Mouse (Mus musculus): ENCODE results near the gene Trim63. TPM values are rescaled to one million over a fixed set of nuclear protein-coding genes. Genes with fewer than 3 reads are reported as not detected.

Gene Trim63
- polyA plus RNA-seq, 1 experiment = 0.10 TPM

DNA sequence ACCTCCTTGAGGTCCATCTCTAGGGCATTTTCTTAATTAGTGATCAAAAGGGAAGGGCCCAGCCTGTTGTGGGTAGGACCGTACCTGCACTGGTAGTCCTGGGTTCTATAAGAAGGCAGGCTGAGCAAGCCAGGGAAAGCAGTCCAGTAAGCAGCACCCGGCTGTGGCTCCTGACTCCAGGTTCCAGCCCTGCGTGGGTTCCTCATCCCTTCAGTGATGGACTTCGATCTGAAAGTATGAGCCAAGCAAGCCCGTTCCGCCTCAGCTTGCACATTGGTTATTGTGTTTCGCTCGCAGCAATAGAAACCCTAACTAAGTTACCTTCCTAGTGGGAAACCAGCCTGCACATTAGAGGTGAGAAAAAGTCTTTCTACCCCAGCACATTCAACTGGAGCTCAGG lies 17.6 kb upstream of the Trim63 start:
- WGBS = 72% methylated on average over 8 of the region's 8 CpGs
- no peak for DNase-seq (ENCODE audit: low read depth, low spot score)

DNA sequence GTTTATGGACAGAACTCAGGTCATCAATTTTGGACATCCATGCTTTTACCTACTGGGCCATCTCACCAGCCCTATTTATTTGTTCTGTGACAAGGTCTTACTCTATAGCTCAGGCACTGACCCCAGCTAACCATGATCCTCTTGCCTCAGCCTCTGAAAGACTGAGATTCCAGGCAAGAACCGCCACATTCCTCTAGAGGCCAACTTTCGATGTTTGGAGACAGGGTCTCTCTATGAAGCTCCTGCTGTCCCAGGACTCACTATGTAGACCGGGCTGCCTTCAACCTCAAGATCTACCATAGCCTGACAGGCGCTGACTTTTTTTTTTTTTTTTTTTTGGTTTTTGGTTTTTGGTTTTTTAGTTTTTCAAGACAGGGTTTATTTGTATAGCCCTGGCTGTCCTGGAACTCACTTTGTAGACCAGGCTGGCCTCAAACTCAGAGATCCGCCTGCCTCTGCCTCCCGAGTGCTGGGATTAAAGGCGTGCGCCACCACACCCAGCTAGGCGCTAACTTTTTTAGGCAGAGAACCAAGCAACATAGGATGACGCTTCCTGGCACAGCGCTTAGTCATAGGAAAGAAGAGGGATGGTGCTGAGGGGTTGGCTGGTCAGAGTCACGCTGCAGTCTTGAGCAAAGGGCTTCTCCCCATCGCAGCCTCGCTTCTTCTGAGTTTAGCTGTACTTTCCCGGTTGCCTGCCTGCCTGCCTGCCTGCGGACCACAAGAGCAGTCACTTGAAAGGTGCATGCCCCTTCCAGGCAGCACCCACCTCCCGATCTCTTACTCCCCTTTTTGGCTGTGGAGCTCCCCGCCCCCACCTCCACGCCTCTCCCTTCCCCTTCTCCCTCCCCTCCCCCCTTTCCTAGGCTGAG lies 16.1 kb upstream of the Trim63 start:
- no peak for DNase-seq (ENCODE audit: low read depth, low spot score)
- WGBS = 81% methylated on average over 19 of the region's 19 CpGs

DNA sequence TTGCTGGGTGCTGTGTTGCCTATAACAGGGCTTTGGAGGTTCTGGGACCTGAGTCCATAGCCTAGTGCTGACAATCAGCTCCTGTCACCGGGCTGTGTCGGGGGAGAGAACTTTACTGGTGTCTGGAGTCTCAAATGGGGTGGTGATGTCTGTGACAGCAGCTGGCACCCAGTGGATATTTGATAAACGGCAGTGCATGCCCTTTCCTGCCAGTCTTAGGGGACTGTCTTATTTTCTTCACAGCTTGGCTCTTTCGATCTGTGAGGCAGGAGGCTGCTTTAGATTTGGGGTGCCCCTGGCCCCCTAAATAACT lies 15.5 kb upstream of the Trim63 start:
- WGBS = 63% methylated on average over 4 of the region's 4 CpGs
- DNase-seq (ENCODE audit: low read depth, low spot score) = no peak

DNA sequence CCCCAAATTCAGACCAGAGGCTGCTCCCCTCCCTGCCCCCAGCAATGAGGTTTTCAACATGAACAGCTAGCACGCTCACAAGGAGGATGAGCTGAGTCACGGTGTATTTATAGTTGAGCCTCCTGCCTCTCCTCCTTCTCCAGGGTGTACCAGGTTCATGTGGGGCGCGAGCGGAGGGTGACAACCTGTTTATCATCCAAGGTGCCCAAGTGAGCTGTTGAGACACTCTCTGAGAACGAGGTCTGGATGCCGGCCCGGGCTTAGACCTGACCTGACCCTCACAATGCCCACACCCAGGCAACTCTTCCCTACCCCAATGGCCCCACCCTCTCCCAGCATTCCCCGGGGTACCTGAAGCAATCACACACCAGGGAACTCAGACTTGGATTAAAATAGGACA lies 14.6 kb upstream of the Trim63 start:
- DNase-seq (ENCODE audit: low read depth, low spot score) = no peak
- WGBS = 40% methylated on average over 9 of the region's 9 CpGs

DNA sequence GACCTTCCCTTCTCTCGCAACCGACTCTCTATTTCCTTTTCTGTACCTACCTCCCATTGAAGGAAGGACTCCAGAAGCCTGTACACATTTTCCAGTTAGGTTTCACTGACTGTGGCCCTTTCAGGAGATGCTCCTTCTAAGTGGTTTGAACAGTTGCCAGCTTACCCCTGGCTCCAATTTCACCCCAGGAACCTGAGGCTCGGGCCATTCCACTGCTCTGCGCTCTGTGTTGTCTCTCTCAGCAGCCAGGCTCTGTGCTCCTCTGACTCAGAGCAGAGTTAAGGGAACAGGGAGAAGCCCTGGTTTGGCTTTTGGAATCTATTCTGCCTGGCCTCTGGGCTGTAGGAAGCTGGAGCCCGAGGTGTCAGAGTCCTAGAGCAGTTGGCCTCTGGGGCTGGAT lies 12.8 kb upstream of the Trim63 start:
- WGBS = 87% methylated on average over 5 of the region's 5 CpGs
- DNase-seq (ENCODE audit: low read depth, low spot score) = no peak

DNA sequence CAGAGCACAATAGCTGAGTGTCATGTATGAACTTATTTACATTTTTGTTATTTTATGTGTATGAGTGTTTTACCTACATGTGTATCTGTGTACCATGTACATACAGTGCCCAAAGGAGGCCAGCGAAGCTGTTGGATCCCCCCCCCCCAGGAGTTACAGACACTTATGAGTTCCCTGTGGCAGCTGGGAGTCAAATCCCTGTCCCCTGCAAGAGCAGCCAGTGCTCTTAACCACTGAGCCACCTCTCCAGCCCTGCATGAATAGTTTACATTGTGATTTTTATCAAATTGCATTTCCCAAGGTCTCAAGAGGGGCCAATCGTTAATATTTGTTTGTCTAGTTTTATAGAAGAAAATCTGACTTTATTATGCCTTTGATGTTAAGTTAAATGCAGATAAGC lies 8.0 kb upstream of the Trim63 start:
- 12% methylated on average over 2 of the region's 2 CpGs for WGBS
- no peak for DNase-seq (ENCODE audit: low read depth, low spot score)

DNA sequence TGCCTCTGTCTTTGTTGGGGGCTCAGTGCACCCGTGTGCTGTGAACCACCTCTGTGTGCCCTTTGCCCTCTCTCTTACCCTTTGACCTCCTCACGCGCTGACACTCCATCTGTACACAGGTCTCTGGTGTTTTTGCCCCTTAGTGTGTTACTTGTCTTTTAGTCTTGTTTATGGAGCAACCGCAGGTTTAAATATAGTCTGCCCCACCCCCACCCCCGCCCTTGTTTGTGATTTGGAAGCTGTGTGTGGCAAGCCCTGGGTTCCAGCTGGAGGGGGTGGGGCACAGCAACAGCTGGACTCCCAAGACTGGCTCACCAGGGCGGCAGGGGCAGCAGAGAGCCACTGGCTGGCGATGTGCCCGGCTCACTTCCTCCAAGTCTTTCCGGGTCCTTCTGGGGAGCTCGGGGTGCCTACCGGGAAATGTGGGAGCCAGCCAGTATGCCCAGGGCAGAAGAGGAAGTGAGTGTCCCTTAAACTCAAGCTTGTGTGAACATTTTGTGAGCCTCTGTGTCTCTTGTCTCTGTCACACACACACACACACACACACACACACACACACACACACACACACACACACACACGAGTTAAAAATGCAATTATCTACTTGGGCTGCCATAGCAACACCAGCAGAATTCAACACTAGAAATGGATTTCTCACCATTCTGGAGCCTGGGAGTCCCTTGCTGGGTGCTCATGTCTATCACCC lies 7.4 kb upstream of the Trim63 start:
- WGBS = 2% methylated on average over 12 of the region's 12 CpGs
- peak; percentile 60 for DNase-seq (ENCODE audit: low read depth, low spot score)

DNA sequence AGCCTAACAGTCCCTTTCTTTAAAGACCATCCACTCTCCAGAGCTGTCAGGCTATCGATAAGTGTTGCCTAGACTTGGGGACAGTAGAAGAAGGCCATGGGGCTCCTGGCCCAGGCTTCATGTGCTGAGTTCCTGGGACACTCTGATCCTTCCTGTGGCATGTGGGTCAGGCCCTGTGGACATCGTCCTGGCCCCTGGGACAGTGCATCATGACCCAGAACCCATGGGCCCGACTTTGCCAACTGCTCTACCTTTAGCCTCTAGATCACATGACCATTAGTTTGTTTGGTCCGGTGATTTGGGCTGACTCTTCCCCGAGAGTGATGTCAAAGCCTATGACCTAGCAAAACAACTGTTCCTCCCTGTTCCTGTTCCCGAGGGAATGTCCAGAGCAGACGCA lies 4.8 kb upstream of the Trim63 start:
- DNase-seq (ENCODE audit: low read depth, low spot score) = no peak
- 86% methylated on average over 7 of the region's 7 CpGs for WGBS

DNA sequence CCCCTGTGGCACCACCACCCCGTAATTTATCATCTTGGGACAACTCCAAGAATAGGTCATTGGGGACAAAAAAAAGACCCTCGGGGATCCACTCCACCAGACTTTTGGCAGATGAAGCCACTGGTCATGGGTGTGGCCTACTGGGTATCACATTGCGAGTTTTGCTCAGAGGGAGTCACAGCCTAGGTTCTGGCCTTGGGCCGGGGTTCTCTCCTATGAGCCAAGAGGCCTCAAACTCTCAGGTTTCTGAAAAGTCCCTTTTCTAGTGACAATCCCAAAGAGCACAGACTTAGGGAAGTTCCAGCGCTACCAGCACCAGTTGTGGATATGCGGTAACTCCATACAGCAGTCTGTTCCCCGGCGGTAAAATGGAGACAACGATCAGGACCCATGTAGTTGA lies 4.3 kb upstream of the Trim63 start:
- no peak for DNase-seq (ENCODE audit: low read depth, low spot score)

DNA sequence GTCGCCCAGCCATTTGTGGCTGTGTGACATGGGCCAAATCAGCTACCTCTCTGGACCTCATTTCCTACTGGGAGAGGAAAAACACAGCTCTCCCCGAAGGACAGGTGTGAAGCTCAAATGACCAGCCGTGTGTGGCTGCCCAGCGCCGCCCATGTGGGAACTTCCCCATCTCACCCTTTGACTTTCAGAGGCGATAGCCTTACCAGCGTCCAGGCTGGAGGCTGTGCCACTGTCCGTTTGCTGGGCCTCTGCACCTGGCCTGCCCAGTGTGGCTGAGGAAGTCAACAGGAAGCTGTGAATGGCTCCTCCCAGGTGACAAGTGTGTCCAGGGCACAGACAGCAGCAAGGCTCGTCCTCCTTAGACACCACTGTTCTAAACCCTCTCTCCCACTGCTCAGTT lies 3.1 kb upstream of the Trim63 start:
- WGBS = 71% methylated on average over 9 of the region's 9 CpGs

More for the DNA sequence above, 4.3 kb upstream of the Trim63 start:
- 87% methylated on average over 9 of the region's 9 CpGs for WGBS

DNA sequence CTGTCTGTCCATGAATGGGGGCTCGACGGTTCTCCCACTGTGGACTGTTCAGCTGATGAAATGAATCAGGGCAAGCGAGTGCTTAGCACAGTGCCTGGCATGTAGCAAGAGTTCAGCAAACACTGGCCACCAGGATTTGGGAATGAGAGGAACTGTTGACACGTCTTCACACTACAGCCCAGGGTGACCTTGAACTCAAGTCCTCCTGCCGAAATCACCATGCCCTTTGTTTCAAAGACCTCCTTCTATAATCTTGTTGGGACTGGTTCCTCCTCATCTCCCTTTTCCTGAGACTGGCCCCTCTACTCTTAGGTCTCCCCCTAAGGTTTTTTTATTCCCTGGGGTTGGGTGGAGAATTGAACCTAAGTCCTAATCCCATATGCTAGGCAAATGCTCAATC lies 2.6 kb upstream of the Trim63 start:
- DNase-seq (ENCODE audit: low read depth, low spot score) = no peak
- WGBS = 91% methylated on average over 5 of the region's 5 CpGs

More for the DNA sequence above, 3.1 kb upstream of the Trim63 start:
- no peak for DNase-seq (ENCODE audit: low read depth, low spot score)

DNA sequence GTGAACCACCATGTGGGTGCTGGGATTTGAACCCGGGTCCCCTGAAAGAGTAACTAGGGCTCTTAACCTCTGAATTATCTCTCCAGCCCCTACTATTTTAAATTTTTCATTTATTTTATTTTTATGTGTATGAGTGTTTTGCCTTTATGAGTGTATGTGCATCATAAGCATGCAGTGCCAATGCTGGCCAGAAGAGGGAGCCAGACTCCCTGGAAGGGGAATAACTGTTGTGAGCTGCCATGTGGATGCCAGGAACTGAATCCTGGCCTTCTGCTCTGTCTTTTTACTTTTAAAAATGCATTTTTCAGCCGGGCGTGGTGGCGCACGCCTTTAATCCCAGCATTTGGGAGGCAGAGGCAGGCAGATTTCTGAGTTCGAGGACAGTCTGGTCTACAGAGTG lies 2.0 kb upstream of the Trim63 start:
- 94% methylated on average over 6 of the region's 6 CpGs for WGBS
- no peak for DNase-seq (ENCODE audit: low read depth, low spot score)

DNA sequence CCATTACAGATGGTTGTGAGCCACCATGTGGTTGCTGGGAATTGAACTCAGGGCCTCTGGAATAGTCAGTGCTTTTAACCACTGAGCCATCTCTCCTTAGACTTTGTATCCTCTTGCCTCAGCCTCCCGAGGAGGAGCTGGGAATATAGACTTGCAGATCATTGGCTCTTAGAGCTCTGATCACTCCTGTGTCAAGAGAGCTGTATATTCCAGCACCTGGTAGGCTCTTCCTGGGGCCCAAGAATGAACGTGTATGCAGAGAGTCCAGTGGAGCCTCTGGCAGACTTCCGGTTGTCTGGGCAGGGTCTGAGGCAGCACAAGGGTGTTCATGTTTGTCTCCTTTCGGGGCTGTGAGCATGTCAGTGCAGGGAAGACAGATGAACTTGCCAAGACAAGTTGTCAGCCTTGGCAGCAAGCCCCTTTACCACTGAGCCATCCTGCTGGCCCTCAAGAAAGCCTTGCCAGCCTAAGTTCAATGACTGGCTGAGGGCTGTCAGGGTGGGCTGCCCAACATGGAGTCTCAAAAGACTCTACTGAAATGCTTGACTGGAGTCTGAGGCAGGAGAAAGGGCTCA lies 752 bp upstream of the Trim63 start:
- 83% methylated on average over 4 of the region's 4 CpGs for WGBS
- DNase-seq (ENCODE audit: low read depth, low spot score) = no peak

DNA sequence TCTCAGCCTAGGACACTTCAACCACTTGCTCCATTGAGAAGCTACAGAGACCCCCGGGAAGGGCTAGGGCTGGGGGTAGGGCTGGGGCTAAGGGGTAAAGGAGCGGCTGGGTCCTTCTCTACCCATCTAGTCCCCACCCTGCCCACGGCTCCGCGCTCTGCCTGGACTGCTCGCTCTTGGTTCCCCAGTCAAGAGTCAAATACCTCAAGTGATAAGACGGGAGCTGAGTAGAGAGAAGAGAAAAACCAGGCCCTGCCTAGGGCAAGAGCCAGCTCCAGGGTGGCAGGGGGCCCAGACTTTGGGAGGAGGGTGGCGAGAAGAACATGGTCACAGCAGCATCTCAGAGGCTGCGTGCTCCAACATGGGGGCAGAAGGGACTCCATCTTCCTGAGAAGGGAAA lies 550 bp downstream of the Trim63 start:
- WGBS = 81% methylated on average over 9 of the region's 9 CpGs
- DNase-seq (ENCODE audit: low read depth, low spot score) = no peak

DNA sequence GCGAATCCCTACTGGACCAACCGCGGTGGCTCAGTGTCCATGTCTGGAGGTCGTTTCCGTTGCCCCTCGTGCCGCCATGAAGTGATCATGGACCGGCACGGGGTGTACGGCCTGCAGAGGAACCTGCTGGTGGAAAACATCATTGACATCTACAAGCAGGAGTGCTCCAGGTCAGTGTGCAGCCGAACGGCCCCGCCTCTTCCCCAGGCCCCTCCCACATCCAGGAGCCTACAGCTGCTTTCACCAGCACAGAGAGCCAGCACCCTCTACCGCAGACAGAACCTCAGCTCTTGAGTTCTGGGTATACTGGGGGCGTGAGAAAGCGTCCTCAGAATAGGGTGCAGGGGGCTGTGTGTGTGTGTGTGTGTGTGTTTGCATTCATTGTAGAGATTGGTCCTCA lies 1.5 kb downstream of the Trim63 start:
- DNase-seq (ENCODE audit: low read depth, low spot score) = no peak
- WGBS = 38% methylated on average over 16 of the region's 16 CpGs

DNA sequence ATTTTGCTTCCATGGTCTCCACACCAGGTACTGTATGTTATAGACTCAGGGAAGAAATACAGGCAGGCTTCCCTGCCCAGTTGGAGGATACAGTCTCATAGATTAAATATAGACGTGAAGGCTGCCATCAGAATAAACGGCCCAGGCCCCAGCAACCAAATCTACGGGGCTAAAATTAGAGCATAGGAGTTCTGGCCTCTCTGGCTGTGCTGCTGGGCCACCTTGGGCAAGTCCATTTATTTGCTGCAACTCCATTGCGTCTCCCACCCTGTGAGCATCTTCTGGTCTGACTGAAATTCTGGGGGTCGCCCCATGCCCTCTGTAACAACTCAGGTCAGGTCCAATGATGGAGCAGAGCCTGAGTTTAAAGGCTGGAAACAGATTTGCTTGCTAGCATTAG lies 4.2 kb downstream of the Trim63 start:
- DNase-seq (ENCODE audit: low read depth, low spot score) = no peak
- WGBS = 88% methylated on average over 5 of the region's 5 CpGs

DNA sequence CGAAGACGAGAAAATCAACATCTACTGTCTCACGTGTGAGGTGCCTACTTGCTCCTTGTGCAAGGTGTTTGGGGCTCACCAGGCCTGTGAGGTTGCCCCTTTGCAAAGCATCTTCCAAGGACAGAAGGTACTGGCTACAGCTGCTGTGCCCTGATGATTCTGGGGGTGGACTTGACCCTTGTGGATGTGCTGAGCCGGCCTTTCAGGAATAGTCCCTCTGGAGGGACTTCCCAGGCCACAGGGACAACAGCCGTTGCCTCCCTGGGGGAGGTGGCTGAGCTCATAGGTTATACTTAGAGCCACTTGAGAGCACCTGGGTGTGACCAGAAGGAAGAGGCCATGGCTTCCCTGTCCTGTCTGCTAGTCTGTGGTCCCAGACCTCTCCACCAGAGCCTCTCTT lies 4.8 kb downstream of the Trim63 start:
- 70% methylated on average over 5 of the region's 5 CpGs for WGBS
- no peak for DNase-seq (ENCODE audit: low read depth, low spot score)

DNA sequence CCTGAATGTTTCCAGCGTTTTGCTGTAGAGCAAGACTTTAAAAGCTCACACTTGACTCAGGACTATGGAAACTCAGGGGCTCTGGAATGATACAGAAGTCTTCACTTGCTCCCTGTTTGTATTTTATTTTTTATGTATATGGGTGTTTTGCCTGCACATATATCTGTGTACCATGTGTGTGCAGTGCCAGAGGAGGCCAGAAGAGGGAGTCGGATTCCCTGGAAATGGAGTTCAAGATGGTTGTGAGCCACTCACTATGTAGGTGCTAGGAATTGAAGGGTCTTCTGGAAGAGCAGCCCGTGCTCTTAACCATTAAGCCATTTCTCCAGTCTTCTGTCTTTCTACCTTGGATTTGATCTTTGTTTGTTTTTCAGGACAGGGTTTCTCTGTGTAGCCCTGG lies 6.6 kb downstream of the Trim63 start:
- no peak for DNase-seq (ENCODE audit: low read depth, low spot score)
- WGBS = 53% methylated on average over 3 of the region's 3 CpGs

DNA sequence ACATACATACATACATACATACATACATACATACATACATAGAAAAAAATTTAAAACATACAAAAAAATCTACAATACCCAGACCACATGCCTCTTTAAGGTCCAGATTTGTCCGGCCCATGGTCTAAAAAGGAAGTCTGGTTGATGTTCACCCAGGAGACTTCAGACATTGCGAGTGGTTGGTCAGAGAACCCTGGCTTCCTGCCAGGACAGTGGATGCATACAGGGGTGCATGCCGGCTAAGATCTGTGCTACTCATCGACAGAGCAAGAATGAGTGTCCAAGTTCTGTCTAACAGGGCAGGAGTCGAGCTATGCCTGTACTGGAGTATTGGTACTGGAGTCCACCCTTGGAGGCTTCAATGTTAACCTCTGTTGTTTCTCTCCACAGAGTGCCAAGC lies 9.7 kb downstream of the Trim63 start:
- 32% methylated on average over 5 of the region's 5 CpGs for WGBS
- no peak for DNase-seq (ENCODE audit: low read depth, low spot score)

DNA sequence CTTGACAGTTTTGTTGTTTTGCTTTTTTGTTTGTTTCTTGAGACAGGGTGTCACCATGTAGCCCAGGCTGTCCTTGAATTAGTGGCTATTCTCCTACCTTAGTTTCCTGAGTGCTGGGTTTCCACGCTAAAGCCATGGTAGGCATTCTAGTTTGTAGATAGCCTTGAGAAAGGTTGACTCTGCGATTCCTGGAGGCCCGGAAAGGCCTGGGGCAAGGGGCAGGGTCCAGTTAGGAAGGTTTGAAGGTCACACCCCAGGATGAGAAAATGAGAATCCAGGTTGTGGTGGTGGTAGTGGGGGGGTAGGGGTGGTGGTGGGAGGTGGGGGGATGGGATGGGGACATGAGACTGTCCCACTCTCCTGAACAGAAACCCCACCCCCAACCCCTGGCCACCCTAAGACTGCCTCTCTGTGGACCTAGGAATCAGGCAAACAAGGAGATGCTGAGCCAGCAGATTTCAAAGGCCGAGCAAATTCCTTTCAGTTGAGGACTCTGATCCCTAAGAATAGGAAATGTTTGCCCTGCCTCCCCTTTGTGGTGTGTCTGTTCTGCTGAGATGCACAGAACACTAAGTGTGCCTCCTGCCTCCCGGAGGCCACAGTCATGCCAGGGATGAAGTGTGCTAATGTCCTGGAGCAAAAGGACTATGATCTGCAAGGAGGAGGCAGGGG lies 12.1 kb downstream of the Trim63 start:
- no peak for DNase-seq (ENCODE audit: low read depth, low spot score)
- 40% methylated on average over 5 of the region's 5 CpGs for WGBS

DNA sequence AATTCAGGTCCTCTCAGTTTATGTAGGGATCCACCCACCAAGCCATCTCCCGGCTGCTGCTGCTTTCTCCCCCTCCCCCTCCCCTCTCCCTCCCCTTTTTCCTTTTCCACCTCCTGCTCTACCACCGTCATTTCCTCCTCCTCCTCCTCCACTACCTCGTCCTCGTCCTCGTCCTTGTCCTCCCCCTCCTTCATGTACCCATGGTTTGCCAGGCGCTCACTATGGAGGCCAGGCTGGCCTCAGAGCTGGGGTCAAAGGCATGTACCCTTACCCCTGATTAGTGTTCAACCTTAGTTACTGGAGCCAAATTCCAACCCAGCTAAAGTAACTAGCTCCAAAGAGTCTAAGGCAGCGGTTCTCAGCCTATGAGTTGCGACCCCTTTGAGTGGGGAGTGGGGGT lies 13.2 kb downstream of the Trim63 start:
- DNase-seq (ENCODE audit: low read depth, low spot score) = no peak
- WGBS = 55% methylated on average over 8 of the region's 8 CpGs
